Mouse (Mus musculus): ENCODE measurements around the gene Pax5.

- TF ChIP-seq POLR2A (IDR thresholded peaks at IDR 0.05; ENCODE audit: low read depth, low read length) (no peak), CTCF (IDR thresholded peaks at IDR 0.05; ENCODE audit: borderline replicate concordance, insufficient read depth, low read length) (no peak)
Measured at GRCm38 (mm10) chr4:44641831-44642587, 68.3 kb downstream of the Pax5 start.

All from embryonic fibroblast, embryonic 13.5 days (primary cell).